Mouse (Mus musculus) granulocyte monocyte progenitor cell, adult 5-6 weeks (primary cell): Measurements from ENCODE around the gene Tmem100. TPM values are rescaled to one million over a fixed set of nuclear protein-coding genes. Genes with fewer than 3 reads are reported as not detected.

Source experiments
- ATAC-seq: replicated peaks from 2 replicates; pipeline ENCODE4 v1.8.0; 2016; ENCODE audit warnings: mild to moderate bottlenecking, moderate TSS enrichment, inconsistent platforms; ENCODE audit not compliant: poor library complexity, severe bottlenecking
- total RNA-seq, 2 experiments: library from RNA; stranded (forward) in 1 of 2; stranded (reverse) in 1 of 2; fragments of 200-712, 200-1000 nt in 1 of 2; fragments of >200 nt in 1 of 2; fragmentation: Nextera tagmentation in 1 of 2; gene quantifications; 2 replicates each; pipeline ENCODE4 v1.2.3; 2014 to 2017

The Tmem100 gene
- total RNA-seq, 2 experiments from 2014 or later = 0.46 TPM; not detected in 1

- no peak for ATAC-seq
Observed at GRCm38 (mm10) chr11:90053820-90054219, 23.7 kb downstream of the Tmem100 start.

- no peak for ATAC-seq
Observed at GRCm38 (mm10) chr11:90054401-90054800, 24.3 kb downstream of the Tmem100 start.

GRCm38 (mm10) chr11:90057070-90057469 lies 26.9 kb downstream of the Tmem100 start:
- ATAC-seq = no peak; the same call in 1 of the 2 replicates

- ATAC-seq = no peak
Observed at GRCm38 (mm10) chr11:90059241-90059640, 29.1 kb downstream of the Tmem100 start.

GRCm38 (mm10) chr11:90062657-90063056 lies 32.5 kb downstream of the Tmem100 start:
- no peak for ATAC-seq

- no peak for ATAC-seq
Observed at GRCm38 (mm10) chr11:90066405-90067250, 36.5 kb downstream of the Tmem100 start.

- peak; percentile 99 for ATAC-seq
Observed at GRCm38 (mm10) chr11:90071747-90072146, 41.6 kb downstream of the Tmem100 start.

- no peak for ATAC-seq
Observed at GRCm38 (mm10) chr11:90073201-90073600, 43.1 kb downstream of the Tmem100 start.

GRCm38 (mm10) chr11:90076666-90077065 lies 46.5 kb downstream of the Tmem100 start:
- no peak for ATAC-seq

- ATAC-seq = no peak
Observed at GRCm38 (mm10) chr11:90080678-90081267, 50.6 kb downstream of the Tmem100 start.

- no peak for ATAC-seq
Observed at GRCm38 (mm10) chr11:90081820-90082596, 51.9 kb downstream of the Tmem100 start.

- no peak for ATAC-seq
Observed at GRCm38 (mm10) chr11:90083042-90083441, 52.9 kb downstream of the Tmem100 start.

GRCm38 (mm10) chr11:90084166-90084565 lies 54.0 kb downstream of the Tmem100 start:
- no peak for ATAC-seq

Other genes with a start within 250 kb of the Tmem100 start
- gene Pctp, start 27.5 kb upstream of the Tmem100 start, total RNA-seq (2014; fragmentation: Nextera tagmentation) = 16.0 and 24.3 TPM in 2 replicates
- gene Pctp, start 27.5 kb upstream of the Tmem100 start, total RNA-seq (2017) = 19.0 and 28.8 TPM in 2 replicates
- 6.9 and 8.3 TPM in 2 replicates for gene Gm45716, start 157.3 kb downstream of the Tmem100 start, total RNA-seq (2014; fragmentation: Nextera tagmentation)
- 9.1 and 10.1 TPM in 2 replicates for gene Gm45716, start 157.3 kb downstream of the Tmem100 start, total RNA-seq (2017)
- gene Mmd, start 219.1 kb downstream of the Tmem100 start, total RNA-seq (2014; fragmentation: Nextera tagmentation) = 14.0 and 17.9 TPM in 2 replicates
- gene Mmd, start 219.1 kb downstream of the Tmem100 start, total RNA-seq (2017) = 10.6 and 21.5 TPM in 2 replicates